Mouse (Mus musculus) forebrain, postnatal 0 days (tissue): Measurements from ENCODE around the gene Dlk2. TPM values are rescaled to one million over a fixed set of nuclear protein-coding genes. Genes with fewer than 3 reads are reported as not detected.

Source experiments
- ATAC-seq: fragments of 200-750 bp; cut with Nextera tagmentation; 2 replicates; pipeline ENCODE4 v1.8.0; 2017; ENCODE audit warnings: mild to moderate bottlenecking, moderate library complexity
- DNase-seq: peaks from one replicate; pipeline ENCODE4 v3.0.0-alpha.2; 2015
- H3K27ac ChIP-seq: fragments of 300-500 bp; sonication (generic); 2 replicates; pipeline ENCODE4 v1.5.1; 2014; ENCODE audit warnings: low read depth, mild to moderate bottlenecking, antibody characterized with exemption, low read length, moderate library complexity, mixed read lengths
- H3K27me3 ChIP-seq: fragments of 300-500 bp; sonication (generic); 2 replicates; pipeline ENCODE4 v1.6.1; 2014; ENCODE audit warnings: mild to moderate bottlenecking, low read length, mixed read lengths; ENCODE audit not compliant: insufficient read depth
- H3K36me3 ChIP-seq: fragments of 300-500 bp; sonication (generic); 2 replicates; pipeline ENCODE4 v1.6.1; 2014; ENCODE audit warnings: mild to moderate bottlenecking, moderate library complexity; ENCODE audit not compliant: insufficient read depth
- H3K4me1 ChIP-seq: fragments of 300-500 bp; sonication (generic); 2 replicates; pipeline ENCODE4 v1.6.1; 2014; ENCODE audit warnings: antibody characterized with exemption; ENCODE audit not compliant: insufficient read depth
- H3K4me2 ChIP-seq: fragments of 300-500 bp; sonication (generic); 2 replicates; pipeline ENCODE4 v1.6.1; 2014; ENCODE audit warnings: low read depth, mild to moderate bottlenecking, moderate library complexity
- H3K4me3 ChIP-seq: fragments of 300-500 bp; sonication (generic); 2 replicates; pipeline ENCODE4 v1.5.1; 2014; ENCODE audit warnings: low read depth, low read length, mixed read lengths
- H3K9ac ChIP-seq: fragments of 300-500 bp; sonication (generic); 2 replicates; pipeline ENCODE4 v1.6.1; 2014; ENCODE audit warnings: mild to moderate bottlenecking
- H3K9me3 ChIP-seq: fragments of 300-500 bp; sonication (generic); 2 replicates; pipeline ENCODE4 v1.6.1; 2016; ENCODE audit warnings: low read length
- CTCF ChIP-seq: sonication (generic); IDR thresholded peaks from 2 replicates; pipeline ENCODE4 v1.5.1; 2016; ENCODE audit warnings: antibody characterized with exemption, control low read depth, low read depth
- WGBS: fragments of 180-500 bp; shearing (Covaris S2); extraction: QIAGEN DNeasy Blood & Tissue Kit; methylation state at CpG from one replicate; pipeline ENCODE4 v1.1.7; 2014; 5-methylcytosine and 5-hydroxymethylcytosine counted together
- polyA plus RNA-seq: library from polyadenylated mRNA; unstranded; fragments of >200 nt; fragmentation: Nextera tagmentation; extraction: Ambion mirVana; gene quantifications from 2 replicates; pipeline ENCODE4 v1.2.1, GENCODE M21; 2015
- total RNA-seq: library from RNA; depleted of rRNA; stranded (reverse); fragments of >200 nt; gene quantifications from 2 replicates; pipeline ENCODE4 v1.2.3, GENCODE M21; 2014; rRNA removed

The Dlk2 gene
- total and polyA plus RNA-seq, 2 experiments from 2014 or later: 16.3 to 61.3 TPM

DNA sequence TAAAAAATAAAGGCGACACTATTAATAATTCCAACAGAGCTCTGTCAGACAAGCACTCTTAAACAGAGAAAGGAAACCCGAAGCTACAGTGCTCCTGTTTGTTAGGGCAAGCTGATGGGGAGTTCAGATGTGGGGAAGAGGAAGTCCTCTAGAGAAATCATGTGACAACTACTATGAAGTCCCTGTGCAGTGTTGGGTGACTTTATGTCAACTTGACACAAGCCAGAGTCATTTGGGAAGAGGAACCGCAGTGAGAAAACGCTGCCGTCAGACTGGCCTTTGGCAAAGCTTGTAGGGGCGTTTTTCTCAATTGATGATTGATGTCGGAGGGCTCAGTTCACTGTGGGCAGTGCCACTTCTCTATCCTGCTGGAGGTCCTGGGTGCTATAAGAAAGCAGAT, 44.0 kb downstream of the Dlk2 start:
- ATAC-seq (no peak), DNase-seq (no peak)
- Histone ChIP-seq H3K27ac (no peak overlapping the region), H3K9ac (no peak overlapping the region), H3K36me3 (no peaks in the 10 kb centered on the region), H3K4me1 (no peaks in the 10 kb centered on the region), H3K27me3 (no peaks in the 10 kb centered on the region), H3K4me3 (no peak overlapping the region), H3K9me3 (0 out of 2 replicates have a peak, but pooled peaks cover 4% of the 10 kb centered on the region), H3K4me2 (no peak overlapping the region)
- WGBS: 86% methylated on average over 7 of the region's 7 CpGs
- TF ChIP-seq CTCF: no peak

DNA sequence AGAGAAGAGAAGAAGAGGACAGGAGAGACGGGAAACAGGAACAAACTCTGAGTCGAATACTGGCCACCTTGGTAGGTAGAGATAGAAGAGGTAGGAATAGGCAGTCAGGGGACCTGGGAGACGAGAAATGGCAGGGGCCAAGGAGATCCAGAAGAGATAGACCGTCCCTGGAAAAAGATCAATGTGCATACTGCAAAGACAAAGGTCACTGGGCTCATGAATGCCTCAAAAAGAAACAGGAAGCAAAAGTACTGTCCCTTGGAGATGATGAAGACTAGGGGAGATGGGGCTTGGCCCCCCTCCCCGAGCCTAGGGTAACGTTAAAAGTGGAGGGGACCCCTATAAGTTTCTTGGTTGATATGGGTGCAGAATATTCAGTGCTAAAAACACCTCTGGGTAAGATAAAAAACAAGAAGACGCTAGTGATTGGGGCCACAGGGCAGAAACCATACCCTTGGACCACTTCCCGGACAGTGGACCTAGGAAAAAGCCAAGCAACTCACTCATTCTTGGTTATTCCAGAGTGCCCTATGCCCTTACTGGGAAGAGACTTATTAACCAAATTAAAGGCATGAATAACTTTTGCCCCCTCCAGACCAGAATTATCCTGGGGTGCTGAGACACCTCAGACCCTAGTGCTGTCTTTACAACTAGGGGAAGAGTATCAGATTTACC, 53.9 kb downstream of the Dlk2 start:
- H3K4me3 ChIP-seq: no peak overlapping the region
- no peaks in the 10 kb centered on the region for H3K4me1 ChIP-seq
- H3K9me3 ChIP-seq: no peaks in the 10 kb centered on the region
- TF ChIP-seq CTCF: no peak
- H3K4me2 ChIP-seq: no peak overlapping the region
- DNase-seq: no peak
- no peak overlapping the region for H3K9ac ChIP-seq
- 89% methylated on average over 8 of the region's 8 CpGs for WGBS
- no peak for ATAC-seq
- H3K27ac ChIP-seq: no peak overlapping the region
- H3K27me3 ChIP-seq: no peaks in the 10 kb centered on the region
- H3K36me3 ChIP-seq: no peaks in the 10 kb centered on the region

Other genes with a start within 250 kb of the Dlk2 start
- 72.9 and 79.4 TPM in 2 replicates for gene Mrps18a, start 186.4 kb upstream of the Dlk2 start, total RNA-seq
- gene Mrps18a, start 186.4 kb upstream of the Dlk2 start, polyA plus RNA-seq: 171 and 176 TPM in 2 replicates
- gene Rsph9, start 153.2 kb upstream of the Dlk2 start, total RNA-seq: 63.7 and 94.6 TPM in 2 replicates
- gene Rsph9, start 153.2 kb upstream of the Dlk2 start, polyA plus RNA-seq: 87.0 and 101 TPM in 2 replicates
- 11.6 and 14.1 TPM in 2 replicates for gene Mad2l1bp, start 143.9 kb upstream of the Dlk2 start, total RNA-seq
- 21.7 and 24.6 TPM in 2 replicates for gene Mad2l1bp, start 143.9 kb upstream of the Dlk2 start, polyA plus RNA-seq
- gene Gtpbp2, start 136.4 kb upstream of the Dlk2 start, total RNA-seq: 79.0 and 91.8 TPM in 2 replicates
- gene Gtpbp2, start 136.4 kb upstream of the Dlk2 start, polyA plus RNA-seq: 14.8 and 19.8 TPM in 2 replicates
- 9.6 and 11.7 TPM in 2 replicates for gene Polh, start 94.8 kb upstream of the Dlk2 start, total RNA-seq
- 3.1 and 4.7 TPM in 2 replicates for gene Polh, start 94.8 kb upstream of the Dlk2 start, polyA plus RNA-seq
- gene Xpo5, start 94.6 kb upstream of the Dlk2 start, total RNA-seq: 52.6 and 61.5 TPM in 2 replicates
- gene Xpo5, start 94.6 kb upstream of the Dlk2 start, polyA plus RNA-seq: 18.1 and 23.2 TPM in 2 replicates
- gene Polr1c, start 49.4 kb upstream of the Dlk2 start, total RNA-seq: 51.1 and 82.9 TPM in 2 replicates
- 57.6 and 59.6 TPM in 2 replicates for gene Polr1c, start 49.4 kb upstream of the Dlk2 start, polyA plus RNA-seq
- 15.8 and 16.1 TPM in 2 replicates for gene Yipf3, start 49.3 kb upstream of the Dlk2 start, total RNA-seq
- 64.8 and 74.2 TPM in 2 replicates for gene Yipf3, start 49.3 kb upstream of the Dlk2 start, polyA plus RNA-seq
- gene Lrrc73, start 43.9 kb upstream of the Dlk2 start, total RNA-seq: 51.5 and 56.6 TPM in 2 replicates
- gene Lrrc73, start 43.9 kb upstream of the Dlk2 start, polyA plus RNA-seq: 36.1 and 37.2 TPM in 2 replicates
- 25.6 and 36.9 TPM in 2 replicates for gene Tjap1, start 14.4 kb upstream of the Dlk2 start, total RNA-seq
- 15.8 and 17.6 TPM in 2 replicates for gene Tjap1, start 14.4 kb upstream of the Dlk2 start, polyA plus RNA-seq
- gene Abcc10, start 30.9 kb downstream of the Dlk2 start, total RNA-seq: 6.5 and 8.3 TPM in 2 replicates
- 3.7 and 5.0 TPM in 2 replicates for gene Abcc10, start 30.9 kb downstream of the Dlk2 start, polyA plus RNA-seq
- 26.1 and 28.3 TPM in 2 replicates for gene Zfp318, start 86.3 kb downstream of the Dlk2 start, total RNA-seq
- gene Zfp318, start 86.3 kb downstream of the Dlk2 start, polyA plus RNA-seq: 11.2 and 17.6 TPM in 2 replicates
- gene Crip3, start 131.5 kb downstream of the Dlk2 start, total RNA-seq: 0.52 and 1.1 TPM in 2 replicates
- gene Crip3, start 131.5 kb downstream of the Dlk2 start, polyA plus RNA-seq: 2.8 and 4.3 TPM in 2 replicates
- gene Slc22a7, start 141.0 kb downstream of the Dlk2 start, total RNA-seq: 0.24 TPM in 1 of 2 replicates, not detected in the other
- gene Slc22a7, start 141.0 kb downstream of the Dlk2 start, polyA plus RNA-seq: 0.11 and 0.13 TPM in 2 replicates
- gene Ttbk1, start 190.3 kb downstream of the Dlk2 start, total RNA-seq: 32.3 and 36.5 TPM in 2 replicates
- gene Ttbk1, start 190.3 kb downstream of the Dlk2 start, polyA plus RNA-seq: 4.2 and 5.6 TPM in 2 replicates
- 5.9 and 6.1 TPM in 2 replicates for gene Dnph1, start 199.3 kb downstream of the Dlk2 start, total RNA-seq
- 14.9 and 16.1 TPM in 2 replicates for gene Dnph1, start 199.3 kb downstream of the Dlk2 start, polyA plus RNA-seq
- gene Cul9, start 249.0 kb downstream of the Dlk2 start, total RNA-seq: 31.9 and 44.4 TPM in 2 replicates
- 9.7 and 13.7 TPM in 2 replicates for gene Cul9, start 249.0 kb downstream of the Dlk2 start, polyA plus RNA-seq